Mouse (Mus musculus): Measurements from ENCODE around the gene Vwa8.

Gene Vwa8

GRCm38 (mm10) chr14:78848941-78849911 is at the start of gene Vwa8:
Vwa8 (plus strand) TSS chr14:78849052.
- DNase-seq (ENCODE audit: low read depth): peak; percentile 46

- no peak for DNase-seq (ENCODE audit: low read depth)
These were observed 46.5 kb upstream of the Vwa8 start for GRCm38 (mm10) chr14:78802378-78802777.

GRCm38 (mm10) chr14:78803924-78804323 is 44.9 kb upstream of the Vwa8 start:
- DNase-seq (ENCODE audit: low read depth): no peak

GRCm38 (mm10) chr14:78812896-78813295 is 36.0 kb upstream of the Vwa8 start:
- no peak for DNase-seq (ENCODE audit: low read depth)

- no peak for DNase-seq (ENCODE audit: low read depth)
These were observed 32.4 kb upstream of the Vwa8 start for GRCm38 (mm10) chr14:78816411-78816810.

GRCm38 (mm10) chr14:78817651-78818050 is 31.2 kb upstream of the Vwa8 start:
- DNase-seq (ENCODE audit: low read depth): no peak

- no peak for DNase-seq (ENCODE audit: low read depth)
These were observed 30.4 kb upstream of the Vwa8 start for GRCm38 (mm10) chr14:78818406-78818805.

GRCm38 (mm10) chr14:78824013-78824412 is 24.8 kb upstream of the Vwa8 start:
- no peak for DNase-seq (ENCODE audit: low read depth)

GRCm38 (mm10) chr14:78824507-78824906 is 24.3 kb upstream of the Vwa8 start:
- DNase-seq (ENCODE audit: low read depth): no peak

GRCm38 (mm10) chr14:78831158-78831557 is 17.7 kb upstream of the Vwa8 start:
- DNase-seq (ENCODE audit: low read depth): no peak

GRCm38 (mm10) chr14:78847948-78848347 is 904 bp upstream of the Vwa8 start:
- DNase-seq (ENCODE audit: low read depth): peak; percentile 19

GRCm38 (mm10) chr14:78848477-78848876 is 375 bp upstream of the Vwa8 start:
- no peak for DNase-seq (ENCODE audit: low read depth)

- DNase-seq (ENCODE audit: low read depth): peak; percentile 31
These were observed 1.2 kb downstream of the Vwa8 start for GRCm38 (mm10) chr14:78849961-78850578.

- DNase-seq (ENCODE audit: low read depth): no peak
These were observed 1.8 kb downstream of the Vwa8 start for GRCm38 (mm10) chr14:78850666-78851065.

GRCm38 (mm10) chr14:78851366-78851765 is 2.5 kb downstream of the Vwa8 start:
- DNase-seq (ENCODE audit: low read depth): no peak

- DNase-seq (ENCODE audit: low read depth): no peak
These were observed 3.8 kb downstream of the Vwa8 start for GRCm38 (mm10) chr14:78852401-78853246.

- no peak for DNase-seq (ENCODE audit: low read depth)
These were observed 12.3 kb downstream of the Vwa8 start for GRCm38 (mm10) chr14:78861156-78861555.

GRCm38 (mm10) chr14:78870036-78870435 is 21.2 kb downstream of the Vwa8 start:
- no peak for DNase-seq (ENCODE audit: low read depth)

GRCm38 (mm10) chr14:78877176-78877575 is 28.3 kb downstream of the Vwa8 start:
- peak; percentile 38 for DNase-seq (ENCODE audit: low read depth)

GRCm38 (mm10) chr14:78878402-78879045 is 29.7 kb downstream of the Vwa8 start:
- DNase-seq (ENCODE audit: low read depth): no peak

- DNase-seq (ENCODE audit: low read depth): peak; percentile 19
These were observed 32.0 kb downstream of the Vwa8 start for GRCm38 (mm10) chr14:78880879-78881278.

GRCm38 (mm10) chr14:78881563-78881962 is 32.7 kb downstream of the Vwa8 start:
- no peak for DNase-seq (ENCODE audit: low read depth)
